ENCODE assay signal across 25 mouse cellular contexts in genomic region chr4:62023646-62024045, GRCm38 (mm10). TPM values are rescaled to one million over a fixed set of nuclear protein-coding genes. Genes with fewer than 3 reads are reported as not detected.
"Had no signal": no experiment of that assay in that cellular context is flagged by ENCODE, and none has a peak within 500 bp of the region (broad histone marks: within the 10 kb centered on the region; RNA-seq: fewer than 3 reads in every experiment).

No protein-coding gene starts in this region.

- ATAC-seq: midbrain, embryonic 16.5 days had no signal

- H3K9me3 ChIP-seq: midbrain, embryonic 12.5 days; neural tube, embryonic 15.5 days had no signal

- H3K36me3 ChIP-seq: midbrain, embryonic 10.5 days; midbrain, embryonic 12.5 days; neural tube, embryonic 13.5 days; neural tube, embryonic 15.5 days had no signal

- H3K9ac ChIP-seq: lung, embryonic 14.5 days; midbrain, embryonic 12.5 days; neural tube, embryonic 13.5 days; neural tube, embryonic 15.5 days had no signal

- H3K4me3 ChIP-seq: midbrain, embryonic 10.5 days; midbrain, embryonic 12.5 days; myocyte; neural tube, embryonic 13.5 days; neural tube, embryonic 15.5 days had no signal

- H3K27me3 ChIP-seq: midbrain, embryonic 12.5 days; neural tube, embryonic 13.5 days; neural tube, embryonic 15.5 days had no signal

- H3K4me2 ChIP-seq: lung, embryonic 14.5 days; midbrain, embryonic 12.5 days; neural tube, embryonic 13.5 days; neural tube, embryonic 15.5 days had no signal

- H3K27ac ChIP-seq: midbrain, embryonic 10.5 days; midbrain, embryonic 12.5 days; neural tube, embryonic 13.5 days; neural tube, embryonic 15.5 days had no signal

- DNase-seq: lung, embryonic 14.5 days; lung, postnatal 10 days; lung, postnatal 4 days; midbrain, embryonic 14.5 days; retina, postnatal 1 day; right cerebral cortex, adult 18-20 months; right cerebral cortex, postnatal 25 days; right cerebral cortex, postnatal 4 days; spleen, adult 18-20 months; thymus, adult 18-20 months; thymus, postnatal 14 days; thymus, postnatal 36 days had no signal

- H3K4me1 ChIP-seq: midbrain, embryonic 10.5 days; midbrain, embryonic 12.5 days; neural tube, embryonic 13.5 days; neural tube, embryonic 15.5 days had no signal

RNA-seq across cellular contexts. Expression of gene Mup20, which starts 30.3 kb away (rescaled TPM):
- total RNA-seq: megakaryocyte, adult 5-6 weeks; megakaryocyte-erythroid progenitor cell, adult 5-6 weeks had no signal
- polyA plus RNA-seq: lung, embryonic 14.5 days; lung, embryonic 16.5 days; midbrain, embryonic 10.5 days; midbrain, embryonic 12.5 days; midbrain, embryonic 14.5 days; midbrain, embryonic 16.5 days; myocyte; neural tube, embryonic 11.5 days; neural tube, embryonic 13.5 days; neural tube, embryonic 15.5 days; small intestine, adult 2 months; stomach, embryonic 14.5 days; stomach, embryonic 16.5 days had no signal
